Mouse (Mus musculus): ENCODE measurements around the gene Gm28230. TPM values are rescaled to one million over a fixed set of nuclear protein-coding genes. Genes with fewer than 3 reads are reported as not detected.
A peak's percentile ranks its signal among the peaks of the same experiment; 100 is the strongest.

Gene Gm28230
- polyA plus RNA-seq, 1 experiment from 2014 or later = not detected

- no peak overlapping the region for H3K4me3 ChIP-seq
- H3K9me3 ChIP-seq = no peaks in the 10 kb centered on the region
- ATAC-seq (ENCODE audit: low FRiP score, low read depth) = no peak
- peaks cover 26% of the 10 kb centered on the region for H3K4me1 ChIP-seq
- no peaks in the 10 kb centered on the region for H3K36me3 ChIP-seq
- no peak overlapping the region for H3K9ac ChIP-seq (replicated peaks)
- no peak overlapping the region for H3K4me2 ChIP-seq (replicated peaks)
- peaks cover 92% of the 10 kb centered on the region for H3K27me3 ChIP-seq
- WGBS = 12% methylated on average over 17 of the region's 17 CpGs
- H3K27ac ChIP-seq (replicated peaks) = no peak overlapping the region
Observed at GRCm38 (mm10) chr2:74701949-74702819, 24.3 kb upstream of the Gm28230 start.

GRCm38 (mm10) chr2:74702820-74703219 is 23.7 kb upstream of the Gm28230 start:
- no peak overlapping the region for H3K4me2 ChIP-seq (replicated peaks)
- ATAC-seq (ENCODE audit: low FRiP score, low read depth) = no peak
- H3K9ac ChIP-seq (replicated peaks) = no peak overlapping the region
- H3K27ac ChIP-seq (replicated peaks) = no peak overlapping the region
- H3K4me1 ChIP-seq = peaks cover 21% of the 10 kb centered on the region
- H3K4me3 ChIP-seq = no peak overlapping the region
- 14% methylated on average over 6 of the region's 6 CpGs for WGBS
- no peaks in the 10 kb centered on the region for H3K9me3 ChIP-seq
- peaks cover 92% of the 10 kb centered on the region for H3K27me3 ChIP-seq
- no peaks in the 10 kb centered on the region for H3K36me3 ChIP-seq

GRCm38 (mm10) chr2:74703317-74703716 is 23.2 kb upstream of the Gm28230 start:
- Histone ChIP-seq H3K9ac (replicated peaks) (no peak overlapping the region), H3K4me3 (no peak overlapping the region), H3K9me3 (no peaks in the 10 kb centered on the region), H3K4me2 (replicated peaks) (no peak overlapping the region), H3K27me3 (peaks cover 92% of the 10 kb centered on the region), H3K27ac (replicated peaks) (no peak overlapping the region), H3K4me1 (peaks cover 16% of the 10 kb centered on the region), H3K36me3 (no peaks in the 10 kb centered on the region)
- no peak for ATAC-seq (ENCODE audit: low FRiP score, low read depth)
- WGBS = 3% methylated on average over 10 of the region's 10 CpGs

GRCm38 (mm10) chr2:74703720-74704392 is 22.7 kb upstream of the Gm28230 start:
- Histone ChIP-seq H3K27me3 (peaks cover 92% of the 10 kb centered on the region), H3K36me3 (no peaks in the 10 kb centered on the region), H3K27ac (replicated peaks) (no peak overlapping the region), H3K9me3 (no peaks in the 10 kb centered on the region), H3K4me3 (no peak overlapping the region), H3K4me2 (replicated peaks) (no peak overlapping the region), H3K4me1 (peaks cover 13% of the 10 kb centered on the region), H3K9ac (replicated peaks) (no peak overlapping the region)
- no peak for ATAC-seq (ENCODE audit: low FRiP score, low read depth)
- 3% methylated on average over 25 of the region's 26 CpGs for WGBS

- Histone ChIP-seq H3K4me1 (peaks cover 13% of the 10 kb centered on the region), H3K4me3 (peak within 1 kb of the TSS; percentile 38), H3K9ac (replicated peaks) (0 out of 2 replicates have a peak within 1 kb of the TSS, but pooled peaks have one; percentile 20), H3K27ac (replicated peaks) (no peak within 1 kb of the TSS), H3K36me3 (no peaks in the 10 kb centered on the region), H3K27me3 (peaks cover 92% of the 10 kb centered on the region), H3K9me3 (no peaks in the 10 kb centered on the region), H3K4me2 (replicated peaks) (peak within 1 kb of the TSS; percentile 53)
- 0 out of 2 replicates have a peak, but pooled peaks have one; percentile 27 for ATAC-seq (ENCODE audit: low FRiP score, low read depth)
- WGBS = under 1% methylated on average over 38 of the region's 52 CpGs
Observed at GRCm38 (mm10) chr2:74704393-74704998, 22.0 kb upstream of the Gm28230 start, which contains the start of gene Hoxd8. TSS of gene Hoxd8 (plus strand) at chr2:74704615.

GRCm38 (mm10) chr2:74704999-74705466 is 21.5 kb upstream of the Gm28230 start:
- H3K27ac ChIP-seq (replicated peaks) = no peak overlapping the region
- H3K4me2 ChIP-seq (replicated peaks) = peak overlapping the region; percentile 53
- ATAC-seq (ENCODE audit: low FRiP score, low read depth) = peak; percentile 62; the same call in 1 of the 2 replicates

GRCm38 (mm10) chr2:74705467-74706089 is 20.9 kb upstream of the Gm28230 start:
- ATAC-seq (ENCODE audit: low FRiP score, low read depth) = peak; percentile 38; the same call in 1 of the 2 replicates
- Histone ChIP-seq H3K9me3 (no peaks in the 10 kb centered on the region), H3K9ac (replicated peaks) (0 out of 2 replicates have a peak overlapping the region, but pooled peaks have one; percentile 20), H3K27me3 (peaks cover 92% of the 10 kb centered on the region), H3K36me3 (no peaks in the 10 kb centered on the region), H3K4me3 (peak overlapping the region; percentile 38), H3K4me1 (peaks cover 13% of the 10 kb centered on the region), H3K27ac (replicated peaks) (no peak overlapping the region), H3K4me2 (replicated peaks) (peak overlapping the region; percentile 53)
- under 1% methylated on average over 77 of the region's 85 CpGs for WGBS

More at GRCm38 (mm10) chr2:74704999-74705466, 21.5 kb upstream of the Gm28230 start:
- WGBS = 0% methylated on average over 55 of the region's 66 CpGs
- Histone ChIP-seq H3K4me1 (peaks cover 13% of the 10 kb centered on the region), H3K9ac (replicated peaks) (0 out of 2 replicates have a peak overlapping the region, but pooled peaks have one; percentile 20), H3K27me3 (peaks cover 92% of the 10 kb centered on the region), H3K9me3 (no peaks in the 10 kb centered on the region), H3K36me3 (no peaks in the 10 kb centered on the region), H3K4me3 (peak overlapping the region; percentile 38)

GRCm38 (mm10) chr2:74706393-74706960 is 20.1 kb upstream of the Gm28230 start:
- Histone ChIP-seq H3K27ac (replicated peaks) (no peak overlapping the region), H3K4me1 (peaks cover 13% of the 10 kb centered on the region), H3K27me3 (peaks cover 92% of the 10 kb centered on the region), H3K36me3 (no peaks in the 10 kb centered on the region), H3K4me2 (replicated peaks) (no peak overlapping the region), H3K9ac (replicated peaks) (no peak overlapping the region), H3K9me3 (no peaks in the 10 kb centered on the region), H3K4me3 (no peak overlapping the region)
- no peak for ATAC-seq (ENCODE audit: low FRiP score, low read depth)
- WGBS = 2% methylated on average over 13 of the region's 13 CpGs

GRCm38 (mm10) chr2:74707599-74707998 is 18.9 kb upstream of the Gm28230 start:
- 7% methylated on average over 7 of the region's 7 CpGs for WGBS
- Histone ChIP-seq H3K9ac (replicated peaks) (no peak overlapping the region), H3K27me3 (peaks cover 97% of the 10 kb centered on the region), H3K36me3 (no peaks in the 10 kb centered on the region), H3K4me1 (peaks cover 19% of the 10 kb centered on the region), H3K27ac (replicated peaks) (no peak overlapping the region), H3K9me3 (no peaks in the 10 kb centered on the region), H3K4me2 (replicated peaks) (no peak overlapping the region), H3K4me3 (no peak overlapping the region)
- ATAC-seq (ENCODE audit: low FRiP score, low read depth) = no peak

- Histone ChIP-seq H3K4me2 (replicated peaks) (no peak overlapping the region), H3K27ac (replicated peaks) (no peak overlapping the region), H3K9me3 (no peaks in the 10 kb centered on the region), H3K9ac (replicated peaks) (no peak overlapping the region), H3K4me3 (no peak overlapping the region), H3K36me3 (no peaks in the 10 kb centered on the region), H3K4me1 (peaks cover 19% of the 10 kb centered on the region), H3K27me3 (peaks cover 97% of the 10 kb centered on the region)
- ATAC-seq (ENCODE audit: low FRiP score, low read depth) = no peak
- WGBS = 5% methylated on average over 4 of the region's 4 CpGs
Observed at GRCm38 (mm10) chr2:74708676-74709075, 17.9 kb upstream of the Gm28230 start.

All from midbrain, embryonic 12.5 days (tissue).